Mouse (Mus musculus): ENCODE measurements around the gene Minpp1.

The Minpp1 gene

DNA sequence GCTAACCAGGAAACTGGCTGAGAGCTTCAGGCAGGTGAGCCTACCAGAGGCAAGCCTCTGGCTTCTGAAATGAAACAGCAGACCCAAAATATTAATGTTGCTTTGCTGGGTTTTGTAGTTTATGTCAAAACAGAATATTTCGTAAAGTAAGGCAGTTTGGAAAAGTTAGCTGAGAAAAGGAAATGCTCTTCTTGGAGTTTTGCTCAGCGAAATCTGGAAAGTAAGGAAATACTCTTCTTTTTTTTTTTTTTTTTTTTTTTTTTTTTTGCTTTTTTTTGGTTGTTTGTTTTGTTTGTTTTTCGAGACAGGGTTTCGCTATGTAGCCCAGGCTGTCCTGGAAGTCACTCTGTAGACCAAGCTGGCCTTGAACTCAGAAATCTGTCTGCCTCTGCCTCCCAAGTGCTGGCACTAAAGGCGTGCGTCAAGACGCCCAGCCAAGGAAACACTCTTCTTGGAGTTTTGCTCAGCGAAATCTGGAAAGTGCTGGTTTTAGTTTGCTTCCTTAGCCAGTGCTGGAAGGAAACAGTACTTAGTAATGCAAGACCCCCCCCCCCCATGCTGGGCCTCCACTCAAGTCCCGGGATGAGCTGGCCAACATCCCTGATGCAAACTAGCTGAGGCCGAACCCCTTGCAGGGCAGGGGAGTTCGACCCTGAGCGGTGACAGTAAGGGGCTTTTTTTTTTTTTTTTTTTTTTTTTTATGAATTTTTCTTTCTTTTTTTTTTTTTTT, 3.8 kb downstream of the Minpp1 start:
- in situ Hi-C loops (cut with MboI): no loop called here

DNA sequence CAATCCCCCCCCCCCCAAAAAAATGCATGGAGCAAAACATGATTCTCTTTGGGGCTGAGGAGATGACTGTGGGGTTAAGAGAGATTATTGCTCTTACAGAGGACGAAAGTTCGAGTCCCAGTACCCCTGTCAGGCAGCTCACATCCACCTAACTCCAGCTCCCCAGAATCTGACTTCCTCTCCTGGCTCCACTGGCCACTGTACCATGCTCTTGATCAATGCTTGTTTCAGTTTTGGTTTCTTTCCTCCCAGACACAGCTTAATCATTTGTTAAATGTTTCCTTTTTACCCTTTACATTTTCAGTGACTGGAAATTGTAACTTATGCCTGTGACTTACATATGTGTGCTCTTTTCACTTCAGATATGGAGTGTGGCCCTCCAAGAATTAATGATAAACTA, 5.4 kb downstream of the Minpp1 start:
- in situ Hi-C loops (cut with MboI): no loop called here

DNA sequence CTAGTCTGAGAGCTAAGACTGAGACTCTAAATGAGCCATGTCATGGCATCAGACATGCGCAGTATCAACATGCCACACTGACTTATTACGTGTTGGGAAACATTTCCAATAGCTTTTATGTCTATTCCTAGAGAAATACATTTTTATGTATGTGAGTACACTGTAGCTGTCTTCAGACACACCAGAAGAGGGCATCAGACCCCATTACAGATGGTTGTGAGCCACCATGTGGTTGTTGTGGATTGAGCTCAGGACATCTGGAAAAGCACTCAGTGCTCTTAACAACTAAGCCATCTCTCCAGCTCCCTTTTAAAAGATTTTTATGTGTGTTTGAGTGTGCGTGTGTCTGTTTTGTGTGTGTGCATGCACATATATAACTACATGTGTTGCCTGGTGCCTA, 6.8 kb downstream of the Minpp1 start:
- in situ Hi-C loops (cut with MboI): no loop called here

DNA sequence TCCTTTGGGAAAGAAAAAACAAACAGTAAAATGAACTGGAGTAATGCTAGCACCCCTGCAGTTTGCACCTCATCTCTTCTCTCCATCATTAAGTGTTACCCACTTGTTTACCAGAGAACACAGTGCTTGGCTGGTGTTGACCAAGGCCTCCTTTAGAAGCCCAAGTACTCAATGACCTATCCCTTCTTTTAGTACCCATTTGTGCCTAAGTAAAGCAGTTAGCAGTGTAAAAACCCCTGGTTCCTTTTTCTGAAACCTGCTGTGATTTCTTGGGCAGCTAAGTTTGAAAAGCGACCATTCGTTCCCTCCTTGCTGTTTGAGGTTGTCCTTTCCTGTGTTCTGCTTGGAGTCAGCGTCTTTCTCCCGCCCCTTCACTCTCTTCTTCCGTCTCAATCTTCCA, 7.4 kb downstream of the Minpp1 start:
- in situ Hi-C loops (cut with MboI): no loop called here

DNA sequence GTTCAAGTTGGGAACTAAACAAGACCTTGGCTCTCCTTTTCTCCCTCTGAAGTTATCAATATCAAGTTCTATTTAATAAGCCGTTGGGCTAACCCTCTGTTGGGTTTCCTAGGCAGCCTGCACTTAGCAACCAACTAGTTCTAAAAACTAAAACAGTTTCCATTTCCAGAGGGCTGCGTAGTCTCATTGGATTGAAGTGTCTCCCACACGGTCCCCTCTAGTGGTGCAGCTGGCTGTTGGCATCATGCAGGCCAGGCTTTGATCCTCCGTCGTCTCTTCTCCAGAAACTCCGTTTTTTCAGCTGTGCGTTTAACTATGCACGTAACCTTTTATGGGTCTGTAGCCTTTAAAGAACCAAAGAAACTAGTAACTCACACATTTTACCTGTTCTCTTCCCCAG, 7.9 kb downstream of the Minpp1 start:
- in situ Hi-C loops (cut with MboI): no loop called here

DNA sequence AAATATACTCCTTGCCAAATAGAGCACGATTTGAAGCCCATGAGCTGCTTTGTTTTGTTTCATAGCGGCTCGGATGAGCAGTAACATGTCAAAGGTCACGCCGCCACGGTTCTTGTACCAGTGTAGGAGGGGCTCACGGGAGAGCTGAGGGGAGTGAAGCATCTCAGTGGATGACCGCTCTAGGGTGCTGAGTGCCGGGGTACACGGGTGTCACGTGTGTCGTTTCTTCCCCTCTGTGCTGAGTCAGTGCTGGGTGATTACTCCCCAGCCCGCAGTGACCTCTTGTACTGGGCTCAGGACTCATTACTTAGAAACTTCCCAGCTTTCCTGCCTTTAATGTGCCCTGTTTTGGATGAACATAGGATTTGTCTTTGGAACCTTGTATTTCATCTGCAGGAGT, 9.0 kb downstream of the Minpp1 start:
- in situ Hi-C loops (cut with MboI): no loop called here

DNA sequence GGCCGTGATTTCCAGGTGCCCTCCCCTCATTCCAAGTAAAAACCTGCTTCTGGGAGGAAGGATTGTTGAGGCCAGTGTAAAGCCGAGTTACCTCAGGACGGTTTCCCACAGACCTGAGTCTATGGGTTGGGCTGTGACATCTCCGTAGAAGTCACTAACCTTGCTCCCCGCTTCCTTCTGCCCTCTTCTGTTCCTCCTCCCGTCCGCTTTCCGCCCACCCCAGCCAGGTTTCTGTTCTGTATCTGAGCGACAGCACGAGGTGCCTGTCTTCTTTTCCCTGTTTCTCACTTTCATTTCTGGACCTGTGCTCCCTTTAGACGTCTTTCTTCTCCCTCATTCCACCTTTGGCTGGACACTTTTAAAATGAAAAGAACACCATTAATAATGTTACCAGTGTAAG, 9.5 kb downstream of the Minpp1 start:
- in situ Hi-C loops (cut with MboI): no loop called here

DNA sequence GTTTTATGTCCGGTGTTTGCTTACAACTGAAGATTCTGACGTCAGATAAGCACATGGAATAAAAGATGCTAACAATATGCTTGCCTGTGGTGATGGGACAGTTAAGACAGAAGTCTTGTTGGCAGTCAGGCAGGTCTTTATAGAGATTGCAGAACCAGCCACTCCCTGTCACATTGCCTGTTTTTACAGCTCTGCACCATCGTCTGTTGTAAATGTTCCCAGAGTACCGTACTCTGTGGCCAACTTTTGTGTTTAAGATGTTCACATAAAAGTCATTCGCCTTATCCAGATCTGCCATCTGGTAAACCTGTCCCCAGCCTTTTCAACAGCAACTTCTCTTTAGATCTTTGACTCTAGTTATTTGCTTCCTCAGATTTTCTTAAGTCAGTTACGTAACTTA, 11.8 kb downstream of the Minpp1 start:
- in situ Hi-C loops (cut with MboI): no loop called here

DNA sequence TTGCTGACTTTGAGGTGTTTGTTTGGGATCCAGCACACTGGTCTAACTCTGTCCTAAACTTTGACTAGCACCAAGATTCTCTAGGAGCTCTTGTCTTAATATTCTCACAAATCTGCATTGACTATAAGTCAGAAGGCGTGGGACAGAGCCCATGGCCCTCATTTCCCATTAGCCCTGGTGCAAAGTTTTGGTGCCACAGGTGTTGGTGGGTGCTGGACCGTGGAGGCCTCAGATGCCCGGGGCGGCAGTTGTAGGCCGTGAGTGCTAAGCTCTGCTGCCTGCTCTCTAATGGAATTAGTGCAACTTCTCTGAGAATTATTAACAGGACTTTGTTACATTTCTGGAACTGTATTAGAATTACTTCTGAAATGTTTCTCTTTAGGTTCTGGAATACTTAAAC, 12.4 kb downstream of the Minpp1 start:
- in situ Hi-C loops (cut with MboI): no loop called here

DNA sequence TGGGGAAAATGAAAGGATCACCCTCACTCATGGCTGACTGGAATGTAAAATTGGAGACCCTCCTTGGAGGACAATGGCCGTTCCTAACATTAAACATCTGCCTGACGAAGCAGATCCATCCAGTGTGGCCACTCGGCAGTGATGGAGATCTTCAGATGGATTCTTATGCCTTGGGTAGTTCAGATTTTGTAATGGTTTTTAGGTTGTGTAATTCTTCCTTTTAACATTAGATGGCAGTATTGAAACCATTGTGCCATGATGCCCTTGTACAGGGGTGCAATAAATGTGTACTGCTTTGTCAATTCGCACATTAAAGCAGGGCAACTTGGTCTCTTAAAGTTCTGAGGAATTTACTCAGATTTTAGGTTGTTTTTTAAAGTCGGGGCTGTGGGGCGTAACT, 15.8 kb downstream of the Minpp1 start:
- in situ Hi-C loops (cut with MboI): loop anchor here (10.0 kb wide), 1 partner anchor 183 kb away; no protein-coding TSS in a partner anchor

DNA sequence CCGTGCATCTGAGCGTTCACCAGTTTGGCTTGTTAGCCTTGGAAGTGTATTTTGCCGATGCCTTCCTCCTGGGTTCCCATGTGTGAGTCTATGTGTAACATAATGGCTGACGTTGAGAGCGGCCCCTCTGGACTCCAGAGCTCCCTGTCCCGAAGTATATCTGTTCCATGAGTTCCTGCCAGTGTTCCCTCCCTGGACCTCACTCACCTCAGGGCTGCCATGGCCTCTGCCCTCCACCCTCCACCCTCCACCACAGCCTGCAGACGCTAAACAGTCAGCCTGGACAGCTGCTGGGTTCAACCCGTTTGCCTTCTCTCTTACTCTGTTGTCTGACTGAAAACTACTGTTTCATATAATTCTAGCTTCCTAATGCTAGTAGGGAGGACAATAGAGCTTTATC, 20.5 kb downstream of the Minpp1 start:
- in situ Hi-C loops (cut with MboI): loop anchor here (10.0 kb wide), 1 partner anchor 179 kb away; no protein-coding TSS in a partner anchor

DNA sequence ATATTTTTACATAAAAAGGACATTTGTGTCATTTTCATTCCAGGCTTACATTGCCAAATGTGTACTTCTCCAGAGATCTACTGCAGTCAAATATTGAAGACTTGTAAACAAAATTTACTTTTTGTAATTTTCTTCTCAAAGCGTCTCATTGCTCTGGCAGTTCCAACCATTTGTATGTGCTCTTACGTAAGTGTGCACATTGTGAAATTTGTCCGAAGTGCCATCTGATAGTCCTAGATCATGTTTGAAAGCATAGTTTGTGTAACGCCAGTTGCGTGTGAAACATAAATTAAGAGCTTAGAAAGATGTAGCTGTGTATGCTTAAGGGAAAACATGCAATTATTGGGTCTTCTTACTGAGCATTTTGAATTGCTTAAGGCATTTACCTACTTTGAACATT, 20.9 kb downstream of the Minpp1 start:
- in situ Hi-C loops (cut with MboI): loop anchor here (10.0 kb wide), 1 partner anchor 178 kb away; no protein-coding TSS in a partner anchor

DNA sequence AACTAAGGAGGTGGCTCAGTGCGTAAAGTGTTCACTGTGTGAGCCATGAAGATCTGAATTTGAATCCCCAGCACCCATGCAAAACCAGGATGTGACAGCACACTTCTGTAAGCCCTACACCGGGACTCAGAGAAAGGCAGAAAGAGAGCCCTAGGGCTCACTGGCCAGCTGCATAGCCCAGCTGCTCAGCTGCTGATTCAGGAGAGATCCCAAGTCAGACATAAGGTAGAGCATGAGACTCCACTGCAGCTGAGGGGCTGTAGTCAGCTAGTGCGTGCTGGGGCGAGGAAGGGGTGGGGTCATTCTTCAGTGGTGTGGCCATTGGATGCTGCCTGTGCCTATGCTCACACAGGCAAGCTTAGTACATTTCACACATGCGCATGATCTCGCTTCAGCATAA, 21.5 kb downstream of the Minpp1 start:
- in situ Hi-C loops (cut with MboI): loop anchor here (10.0 kb wide), 1 partner anchor 178 kb away; no protein-coding TSS in a partner anchor

DNA sequence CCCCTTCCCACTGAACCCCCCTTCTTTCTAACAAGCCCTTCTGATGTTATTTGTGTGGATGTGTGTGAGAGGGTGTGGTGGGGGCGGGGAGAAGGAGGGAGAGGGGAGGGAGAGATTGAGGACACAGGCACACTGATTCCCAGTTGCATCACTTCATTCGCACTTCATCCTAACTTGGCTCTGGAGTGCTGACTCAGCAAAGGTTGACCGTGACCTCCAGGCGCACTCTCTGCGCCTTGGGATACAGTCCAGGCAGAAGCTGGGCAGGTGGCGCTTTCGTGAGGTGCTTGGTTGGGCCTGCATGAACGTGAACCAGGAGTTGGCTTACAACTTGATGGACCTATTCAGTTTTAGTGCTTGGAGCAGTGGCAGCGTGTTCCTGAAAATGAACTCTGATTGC, 22.0 kb downstream of the Minpp1 start:
- in situ Hi-C loops (cut with MboI): loop anchor here (10.0 kb wide), 1 partner anchor 177 kb away; no protein-coding TSS in a partner anchor

DNA sequence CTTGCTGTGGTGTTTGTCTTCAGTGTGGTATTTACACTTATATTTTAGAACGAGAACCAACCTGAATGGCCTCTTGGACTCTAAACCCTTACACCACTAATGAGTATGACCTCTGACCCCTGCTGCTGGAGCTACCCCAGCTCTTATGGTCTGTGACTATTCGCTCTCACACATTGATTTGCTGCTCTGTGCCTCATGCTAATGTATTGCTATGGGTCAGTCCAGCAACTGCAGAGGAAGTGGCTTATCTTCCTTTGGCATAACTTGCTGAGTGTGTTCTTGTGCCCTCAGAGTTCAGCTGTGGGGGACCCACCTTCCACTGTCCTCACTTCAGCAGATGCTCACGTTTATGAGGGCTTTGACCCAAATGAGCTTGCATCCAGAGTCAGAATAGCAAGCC, 24.7 kb downstream of the Minpp1 start:
- in situ Hi-C loops (cut with MboI): no loop called here

DNA sequence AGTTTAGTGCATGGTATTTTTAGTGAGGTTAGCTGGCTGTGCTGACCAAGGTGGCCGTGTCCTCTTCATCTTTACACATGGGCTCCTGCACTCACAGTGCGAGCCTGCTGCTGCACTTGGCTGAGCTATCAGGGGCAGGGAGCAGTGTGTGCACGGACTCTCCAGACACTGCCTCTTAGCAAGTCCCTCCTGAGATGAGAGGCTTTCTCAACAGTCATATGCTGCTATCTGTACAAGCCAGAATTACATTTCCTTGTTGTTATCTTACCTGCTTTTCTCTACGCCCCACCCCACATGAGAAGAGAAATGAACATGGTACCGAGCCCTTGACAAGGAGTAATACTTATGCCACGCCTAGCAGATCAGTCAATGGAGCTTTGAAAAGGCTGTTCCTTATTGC, 25.4 kb downstream of the Minpp1 start:
- in situ Hi-C loops (cut with MboI): no loop called here

DNA sequence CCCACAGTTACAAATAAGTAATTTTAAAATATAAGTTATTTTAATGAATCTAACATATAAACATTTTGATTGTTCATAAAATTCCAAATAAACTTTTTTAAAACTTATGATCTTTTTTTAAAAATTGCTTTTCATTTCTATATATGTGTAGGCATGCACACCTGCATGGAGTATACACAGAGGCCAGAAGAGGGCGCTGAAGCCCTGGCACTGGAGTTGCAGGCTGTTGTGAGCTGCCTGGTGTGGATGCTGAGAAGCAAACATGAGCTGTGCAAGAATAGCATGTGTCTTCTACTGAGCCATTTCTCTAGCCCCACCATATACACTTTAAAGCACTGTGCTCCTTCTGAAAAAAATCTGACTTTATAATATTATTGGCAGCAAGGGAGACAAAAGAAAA, 26.9 kb downstream of the Minpp1 start:
- in situ Hi-C loops (cut with MboI): no loop called here

DNA sequence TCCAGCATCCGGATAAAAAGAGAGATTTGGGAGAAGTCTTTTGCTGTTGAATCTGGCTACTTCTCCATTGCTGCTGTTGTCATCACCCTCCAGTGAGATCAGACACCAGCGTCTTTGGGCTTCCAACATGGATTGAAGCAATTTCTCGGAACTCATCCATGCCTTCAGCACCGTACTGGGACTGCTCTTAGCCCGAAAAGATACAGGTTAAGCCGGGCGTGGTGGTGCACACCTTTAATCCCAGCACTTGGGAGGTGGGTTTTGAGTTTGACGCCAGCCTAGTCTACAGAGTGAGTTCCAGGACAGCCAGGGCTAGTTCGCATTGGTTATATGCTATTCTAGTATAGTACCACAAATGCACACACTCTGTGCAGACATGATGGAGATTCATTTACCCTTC, 31.0 kb downstream of the Minpp1 start:
- in situ Hi-C loops (cut with MboI): no loop called here

DNA sequence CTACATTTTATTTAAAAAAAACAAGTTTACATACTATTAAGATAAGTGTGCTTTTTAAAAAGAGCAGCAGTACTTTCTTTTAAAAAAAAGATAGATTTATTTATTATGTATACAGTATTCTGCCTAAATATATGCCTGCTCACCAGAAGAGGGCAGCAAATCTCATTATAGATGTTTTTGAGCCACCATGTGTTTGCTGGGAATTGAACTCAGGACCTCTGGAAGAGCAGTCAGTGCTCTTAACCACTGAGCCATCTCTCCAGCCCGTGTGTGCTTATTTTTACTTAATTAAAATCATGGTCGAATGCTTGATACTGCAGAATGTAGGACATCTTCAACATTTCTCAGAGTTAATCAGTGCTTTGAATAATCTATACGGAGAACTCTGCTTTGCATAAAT, 35.9 kb downstream of the Minpp1 start:
- in situ Hi-C loops (cut with MboI): no loop called here

DNA sequence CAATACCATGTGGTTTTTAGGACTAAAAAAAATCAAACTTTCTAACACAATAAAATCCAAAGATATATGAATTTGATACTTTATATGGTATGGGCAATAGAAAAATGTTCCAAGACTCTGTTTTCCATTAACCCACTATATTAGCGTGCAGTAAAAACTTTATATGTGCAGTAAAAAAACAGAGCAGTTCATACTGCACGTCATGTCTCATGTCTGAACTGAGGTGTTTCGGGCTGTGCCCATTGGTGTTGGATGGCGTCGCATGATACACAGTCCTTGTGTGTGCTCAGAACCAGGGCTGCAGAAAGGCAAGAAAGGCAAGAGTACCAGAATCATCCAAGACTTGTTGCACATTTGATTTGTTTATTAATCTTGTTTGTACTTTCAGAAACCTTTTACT, 36.7 kb downstream of the Minpp1 start:
- in situ Hi-C loops (cut with MboI): no loop called here

DNA sequence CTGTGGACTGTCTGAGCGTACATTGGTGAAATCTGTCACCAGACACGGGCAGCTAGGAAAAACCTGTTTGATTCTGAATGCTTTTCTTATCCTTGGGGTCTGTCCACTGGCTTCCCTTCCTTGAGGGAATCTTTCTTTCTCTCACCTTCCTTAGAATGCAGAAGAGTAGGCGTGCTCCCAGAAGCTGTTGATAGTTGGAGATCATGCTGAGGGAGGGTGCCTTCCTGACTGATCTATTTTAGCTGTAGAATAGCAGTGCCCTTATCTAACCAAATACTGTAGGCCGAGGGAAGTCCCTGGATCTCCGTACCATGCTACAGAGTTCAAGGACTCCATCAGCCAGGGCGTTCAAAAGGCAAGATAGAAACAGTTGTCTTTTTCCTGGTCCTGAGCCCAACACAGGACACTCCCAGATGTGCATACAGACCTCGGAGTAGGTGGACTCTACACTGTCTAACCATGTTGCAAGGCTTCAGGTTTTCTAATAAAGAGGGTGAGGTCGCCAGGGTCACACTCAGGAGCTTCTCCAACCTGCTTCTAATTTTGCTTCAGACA, 37.3 kb downstream of the Minpp1 start:
- in situ Hi-C loops (cut with MboI): no loop called here

DNA sequence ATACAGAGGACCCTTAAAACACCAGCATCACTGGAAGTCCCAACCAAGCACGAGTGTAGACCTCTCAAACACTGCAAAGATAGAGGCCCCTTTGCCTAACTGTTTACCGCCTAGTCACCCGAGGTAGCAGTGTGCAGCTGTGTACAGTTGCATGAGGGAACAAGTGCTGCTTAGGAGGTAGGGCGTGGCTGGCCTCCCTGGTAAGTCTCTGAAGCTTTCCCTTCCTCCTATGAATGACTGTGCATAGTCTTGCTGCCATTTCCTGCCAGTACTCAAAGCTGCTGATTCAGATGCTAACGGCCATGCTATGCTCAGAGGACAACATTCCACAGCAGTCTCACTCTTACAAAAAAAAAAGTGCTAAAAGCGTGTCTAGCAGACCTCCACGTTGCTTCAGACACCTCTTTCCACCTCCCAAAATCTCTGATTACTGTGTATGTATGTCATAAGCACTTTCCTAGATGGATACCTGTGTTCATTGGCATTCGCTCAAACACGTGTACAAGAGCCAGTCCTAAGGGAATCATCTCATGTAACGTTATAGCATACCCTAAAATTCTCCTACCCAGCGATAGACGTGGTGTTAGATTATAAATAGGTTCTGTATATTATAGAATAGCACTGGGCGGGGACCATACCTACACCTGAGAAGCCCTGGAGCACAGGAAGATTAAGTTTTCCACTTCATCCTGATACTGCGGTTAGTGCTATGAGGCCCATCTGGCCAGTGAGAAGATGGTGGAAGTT, 38.4 kb downstream of the Minpp1 start:
- in situ Hi-C loops (cut with MboI): no loop called here

DNA sequence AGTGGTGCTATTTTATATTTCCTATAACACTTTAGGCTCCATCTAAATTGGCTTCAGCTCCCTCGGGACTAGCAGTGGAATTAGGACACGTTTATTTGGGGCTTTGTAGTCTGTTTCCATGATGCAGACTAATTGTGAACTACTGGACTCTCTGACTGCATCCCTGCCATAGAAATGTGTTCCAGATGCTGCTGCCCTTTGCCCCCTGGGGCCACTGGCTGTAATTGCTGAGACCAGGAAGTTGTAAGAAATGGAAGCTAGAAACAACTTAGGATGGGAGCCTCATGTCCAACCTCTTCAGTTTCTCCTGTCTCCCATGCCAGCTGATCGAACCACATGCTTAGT, 38.9 kb downstream of the Minpp1 start:
- in situ Hi-C loops (cut with MboI): no loop called here
